Mouse (Mus musculus): Measurements from ENCODE around the gene 4930556J24Rik. TPM values are rescaled to one million over a fixed set of nuclear protein-coding genes. Genes with fewer than 3 reads are reported as not detected.
A peak's percentile ranks its signal among the peaks of the same experiment; 100 is the strongest.

4930556J24Rik gene
- polyA plus RNA-seq, 1 experiment from 2014 or later: 0.12 TPM

- no peak overlapping the region for H3K9ac ChIP-seq (ENCODE audit: low read depth, low read length)
- H3K4me2 ChIP-seq (ENCODE audit: low read depth, low read length): no peak overlapping the region
- no peak overlapping the region for H3K27ac ChIP-seq (ENCODE audit: low read length)
- peaks cover 24% of the 10 kb centered on the region for H3K27me3 ChIP-seq (ENCODE audit: control insufficient read depth, insufficient read depth, low read depth, low read length)
- H3K36me3 ChIP-seq (ENCODE audit: control insufficient read depth, insufficient read depth): peaks cover 13% of the 10 kb centered on the region
- 46% methylated on average over 7 of the region's 7 CpGs for WGBS (ENCODE audit: insufficient replicate concordance)
- ATAC-seq (ENCODE audit: low read depth): peak; percentile 9; the same call in 1 of the 2 replicates
- no peaks in the 10 kb centered on the region for H3K9me3 ChIP-seq (replicated peaks; ENCODE audit: control insufficient read depth, low read length)
- H3K4me1 ChIP-seq (ENCODE audit: control insufficient read depth, low read depth, low read length): peaks cover 5% of the 10 kb centered on the region
- H3K4me3 ChIP-seq (ENCODE audit: low read depth, low read length): no peak overlapping the region
Measured at GRCm38 (mm10) chr11:3982275-3983209, 6.0 kb upstream of the 4930556J24Rik start.

- Histone ChIP-seq H3K4me3 (ENCODE audit: low read depth, low read length) (no peak overlapping the region), H3K27me3 (ENCODE audit: control insufficient read depth, insufficient read depth, low read depth, low read length) (peaks cover 24% of the 10 kb centered on the region), H3K4me2 (ENCODE audit: low read depth, low read length) (no peak overlapping the region), H3K9me3 (replicated peaks; ENCODE audit: control insufficient read depth, low read length) (no peaks in the 10 kb centered on the region), H3K4me1 (ENCODE audit: control insufficient read depth, low read depth, low read length) (peaks cover 5% of the 10 kb centered on the region), H3K9ac (ENCODE audit: low read depth, low read length) (no peak overlapping the region), H3K36me3 (ENCODE audit: control insufficient read depth, insufficient read depth) (peaks cover 20% of the 10 kb centered on the region), H3K27ac (ENCODE audit: low read length) (no peak overlapping the region)
- no peak for ATAC-seq (ENCODE audit: low read depth)
- 48% methylated on average over 6 of the region's 6 CpGs for WGBS (ENCODE audit: insufficient replicate concordance)
Measured at GRCm38 (mm10) chr11:3981536-3981935, 5.0 kb upstream of the 4930556J24Rik start.

DNA sequence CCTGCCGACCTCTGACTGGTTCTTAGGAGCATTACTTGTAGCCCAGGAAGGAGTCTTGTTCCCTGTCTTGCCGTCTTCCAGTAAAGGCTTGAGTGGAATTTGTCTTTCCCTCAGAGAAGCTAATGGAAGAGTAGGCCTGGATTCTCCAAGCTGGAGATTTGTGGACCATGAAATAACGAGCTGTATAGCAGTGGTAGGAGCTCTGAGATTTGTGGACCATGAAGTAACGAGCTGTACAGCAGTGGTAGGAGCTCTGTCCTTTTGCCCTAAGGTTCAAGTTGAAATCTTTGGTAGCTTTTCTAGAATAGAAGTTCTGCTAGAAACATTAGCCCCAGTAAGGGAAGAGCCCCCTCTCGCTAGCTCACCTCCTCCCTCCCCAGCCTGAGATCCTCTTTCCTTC, 1.8 kb upstream of the 4930556J24Rik start:
- peaks cover 5% of the 10 kb centered on the region for H3K4me1 ChIP-seq (ENCODE audit: control insufficient read depth, low read depth, low read length)
- no peak for ATAC-seq (ENCODE audit: low read depth)
- peaks cover 33% of the 10 kb centered on the region for H3K36me3 ChIP-seq (ENCODE audit: control insufficient read depth, insufficient read depth)
- H3K9ac ChIP-seq (ENCODE audit: low read depth, low read length): no peak overlapping the region
- no peak overlapping the region for H3K4me3 ChIP-seq (ENCODE audit: low read depth, low read length)
- no peak overlapping the region for H3K4me2 ChIP-seq (ENCODE audit: low read depth, low read length)
- H3K27me3 ChIP-seq (ENCODE audit: control insufficient read depth, insufficient read depth, low read depth, low read length): peaks cover 10% of the 10 kb centered on the region
- WGBS (ENCODE audit: insufficient replicate concordance): 72% methylated on average over 5 of the region's 5 CpGs
- H3K9me3 ChIP-seq (replicated peaks; ENCODE audit: control insufficient read depth, low read length): no peaks in the 10 kb centered on the region
- no peak overlapping the region for H3K27ac ChIP-seq (ENCODE audit: low read length)

- Histone ChIP-seq H3K36me3 (ENCODE audit: control insufficient read depth, insufficient read depth) (peaks cover 47% of the 10 kb centered on the region), H3K9ac (ENCODE audit: low read depth, low read length) (no peak overlapping the region), H3K4me2 (ENCODE audit: low read depth, low read length) (no peak overlapping the region), H3K27ac (ENCODE audit: low read length) (no peak overlapping the region), H3K4me3 (ENCODE audit: low read depth, low read length) (no peak overlapping the region), H3K4me1 (ENCODE audit: control insufficient read depth, low read depth, low read length) (no peaks in the 10 kb centered on the region), H3K9me3 (replicated peaks; ENCODE audit: control insufficient read depth, low read length) (no peaks in the 10 kb centered on the region), H3K27me3 (ENCODE audit: control insufficient read depth, insufficient read depth, low read depth, low read length) (no peaks in the 10 kb centered on the region)
- ATAC-seq (ENCODE audit: low read depth): no peak
- WGBS (ENCODE audit: insufficient replicate concordance): 74% methylated on average over 3 of the region's 3 CpGs
Measured at GRCm38 (mm10) chr11:3974311-3974710, 2.3 kb downstream of the 4930556J24Rik start.

DNA sequence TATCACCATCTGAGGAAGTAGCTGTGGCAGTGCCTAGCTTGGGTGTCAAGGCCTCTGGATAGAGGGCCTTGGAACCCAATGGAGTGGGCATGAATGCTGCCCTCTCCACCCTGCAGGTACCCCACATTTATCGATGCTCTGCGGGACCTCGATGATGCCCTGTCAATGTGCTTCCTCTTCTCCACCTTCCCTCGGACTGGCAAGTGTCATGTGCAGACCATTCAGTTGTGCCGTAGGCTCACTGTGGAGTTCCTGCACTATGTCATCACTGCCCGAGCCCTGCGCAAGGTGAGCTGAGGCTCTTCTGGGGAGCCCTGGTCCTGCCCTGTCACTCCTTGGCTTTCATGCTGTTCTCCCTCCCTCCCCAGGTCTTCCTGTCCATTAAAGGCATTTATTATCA, 3.5 kb downstream of the 4930556J24Rik start:
- Histone ChIP-seq H3K27me3 (ENCODE audit: control insufficient read depth, insufficient read depth, low read depth, low read length) (no peaks in the 10 kb centered on the region), H3K27ac (ENCODE audit: low read length) (no peak overlapping the region), H3K4me1 (ENCODE audit: control insufficient read depth, low read depth, low read length) (no peaks in the 10 kb centered on the region), H3K36me3 (ENCODE audit: control insufficient read depth, insufficient read depth) (peaks cover 46% of the 10 kb centered on the region), H3K4me2 (ENCODE audit: low read depth, low read length) (no peak overlapping the region), H3K9me3 (replicated peaks; ENCODE audit: control insufficient read depth, low read length) (no peaks in the 10 kb centered on the region), H3K4me3 (ENCODE audit: low read depth, low read length) (no peak overlapping the region), H3K9ac (ENCODE audit: low read depth, low read length) (no peak overlapping the region)
- no peak for ATAC-seq (ENCODE audit: low read depth)
- WGBS (ENCODE audit: insufficient replicate concordance): 81% methylated on average over 7 of the region's 7 CpGs

- Histone ChIP-seq H3K4me2 (ENCODE audit: low read depth, low read length) (no peak overlapping the region), H3K4me3 (ENCODE audit: low read depth, low read length) (no peak overlapping the region), H3K9ac (ENCODE audit: low read depth, low read length) (no peak overlapping the region), H3K27ac (ENCODE audit: low read length) (no peak overlapping the region), H3K27me3 (ENCODE audit: control insufficient read depth, insufficient read depth, low read depth, low read length) (no peaks in the 10 kb centered on the region), H3K4me1 (ENCODE audit: control insufficient read depth, low read depth, low read length) (no peaks in the 10 kb centered on the region; the same call in 1 of the 2 replicates), H3K36me3 (ENCODE audit: control insufficient read depth, insufficient read depth) (peaks cover 26% of the 10 kb centered on the region), H3K9me3 (replicated peaks; ENCODE audit: control insufficient read depth, low read length) (no peaks in the 10 kb centered on the region)
- 85% methylated on average over 7 of the region's 7 CpGs for WGBS (ENCODE audit: insufficient replicate concordance)
- no peak for ATAC-seq (ENCODE audit: low read depth)
Measured at GRCm38 (mm10) chr11:3970361-3970760, 6.2 kb downstream of the 4930556J24Rik start.

DNA sequence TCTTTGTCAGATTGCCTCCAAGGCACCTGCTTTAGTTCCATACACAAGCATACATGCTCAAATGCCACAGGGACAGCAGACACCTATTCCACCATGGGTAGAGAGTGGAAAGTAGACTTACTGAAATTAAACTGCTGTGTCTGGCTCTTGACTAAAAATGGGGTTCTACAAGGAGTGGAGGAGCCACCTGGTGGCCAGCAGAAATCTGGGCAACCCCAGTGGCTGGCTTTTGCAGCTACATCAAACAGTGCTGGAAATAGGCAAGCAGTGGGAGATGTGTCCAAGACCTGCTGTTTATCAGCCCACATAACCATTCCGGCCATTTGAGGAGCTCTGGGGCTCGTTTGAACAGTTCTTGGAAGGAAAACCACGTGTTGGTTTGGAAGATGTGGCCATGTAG, 6.7 kb downstream of the 4930556J24Rik start:
- Histone ChIP-seq H3K27me3 (ENCODE audit: control insufficient read depth, insufficient read depth, low read depth, low read length) (no peaks in the 10 kb centered on the region), H3K4me2 (ENCODE audit: low read depth, low read length) (no peak overlapping the region), H3K4me1 (ENCODE audit: control insufficient read depth, low read depth, low read length) (peaks cover 2% of the 10 kb centered on the region), H3K27ac (ENCODE audit: low read length) (no peak overlapping the region), H3K9ac (ENCODE audit: low read depth, low read length) (no peak overlapping the region), H3K36me3 (ENCODE audit: control insufficient read depth, insufficient read depth) (peaks cover 23% of the 10 kb centered on the region), H3K9me3 (replicated peaks; ENCODE audit: control insufficient read depth, low read length) (no peaks in the 10 kb centered on the region), H3K4me3 (ENCODE audit: low read depth, low read length) (no peak overlapping the region)
- ATAC-seq (ENCODE audit: low read depth): no peak
- WGBS (ENCODE audit: insufficient replicate concordance): 61% methylated on average over 3 of the region's 3 CpGs

DNA sequence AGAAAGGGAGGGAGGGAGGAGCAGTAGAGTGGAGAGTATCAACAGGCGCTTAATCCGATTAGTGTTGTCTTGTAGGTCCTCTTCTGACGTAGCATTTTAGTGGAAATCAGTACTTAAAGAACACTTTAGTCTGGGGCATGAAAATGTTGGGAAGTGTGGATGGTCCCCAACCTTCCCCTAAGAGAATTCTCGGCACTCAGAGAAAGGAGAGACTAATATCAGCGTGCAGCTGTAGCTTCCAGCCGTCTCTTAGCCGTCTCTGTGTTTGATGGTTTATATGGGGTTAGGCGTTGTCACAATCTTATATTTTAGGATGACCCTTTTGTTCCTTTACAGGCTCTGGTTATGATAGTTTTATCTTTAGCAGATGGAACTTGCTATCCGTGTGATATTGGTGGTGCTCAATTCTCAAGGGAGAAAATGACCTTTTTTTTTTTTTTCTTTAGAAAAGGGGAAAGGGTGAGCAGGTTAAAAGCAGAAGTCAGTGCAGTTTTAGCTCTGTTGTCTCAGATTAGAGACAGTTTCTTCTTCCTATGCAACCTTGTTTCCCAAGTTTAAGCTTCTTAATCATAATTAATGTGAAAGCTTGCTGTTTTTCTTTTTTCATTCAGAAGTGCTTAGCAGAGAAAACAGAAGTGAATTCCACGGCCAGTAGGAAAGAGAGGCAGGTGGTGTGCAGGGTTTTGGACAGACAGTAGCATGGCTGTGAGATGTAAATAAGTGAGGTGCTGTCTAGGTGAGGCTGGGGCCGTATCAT, 12.0 kb downstream of the 4930556J24Rik start:
- Histone ChIP-seq H3K4me3 (ENCODE audit: low read depth, low read length) (peak overlapping the region; percentile 80), H3K9ac (ENCODE audit: low read depth, low read length) (peak overlapping the region; percentile 69), H3K4me2 (ENCODE audit: low read depth, low read length) (peak overlapping the region; percentile 70), H3K4me1 (ENCODE audit: control insufficient read depth, low read depth, low read length) (peaks cover 7% of the 10 kb centered on the region), H3K36me3 (ENCODE audit: control insufficient read depth, insufficient read depth) (peaks cover 4% of the 10 kb centered on the region; the same call in 1 of the 2 replicates), H3K27me3 (ENCODE audit: control insufficient read depth, insufficient read depth, low read depth, low read length) (no peaks in the 10 kb centered on the region), H3K9me3 (replicated peaks; ENCODE audit: control insufficient read depth, low read length) (no peaks in the 10 kb centered on the region), H3K27ac (ENCODE audit: low read length) (peak overlapping the region; percentile 56; the same call in 1 of the 2 replicates)
- WGBS (ENCODE audit: insufficient replicate concordance): 5% methylated on average over 11 of the region's 11 CpGs
- peak; percentile 40; the same call in 1 of the 2 replicates for ATAC-seq (ENCODE audit: low read depth)
